Mouse (Mus musculus): ENCODE results near the gene Gm9736.

- TF ChIP-seq CTCF (IDR thresholded peaks at IDR 0.05; ENCODE audit: control insufficient read depth, insufficient read depth, low read length) = no peak
- no peak for TF ChIP-seq POLR2A (IDR thresholded peaks at IDR 0.05; ENCODE audit: borderline replicate concordance, control insufficient read depth, low read depth, low read length)
These were observed 37.4 kb downstream of the Gm9736 start for GRCm38 (mm10) chr10:77713734-77714133.

Measured in bone marrow, adult 2 months (tissue).